ENCODE assay signal across 14 mouse cellular contexts in genomic region chr3:153643822-153644519, GRCm38 (mm10).
A peak's percentile ranks its signal among the peaks of the same experiment; 100 is the strongest.
DNase-seq lines count a peak whose midpoint lies in the region; ATAC-seq lines count a peak whose summit lies in the region.
"Had no signal": no experiment of that assay in that cellular context is flagged by ENCODE, and none has a peak within 500 bp of the region (broad histone marks: within the 10 kb centered on the region; RNA-seq: fewer than 3 reads in every experiment).

No protein-coding gene starts in this region.

- H3K4me2 ChIP-seq in forebrain, embryonic 12.5 days: no peak overlapping the region
- H3K4me2 ChIP-seq in forebrain, embryonic 11.5 days (ENCODE audit: low read depth, low read length, severe bottlenecking): no peak overlapping the region
- no peak overlapping the region for H3K4me2 ChIP-seq in midbrain, embryonic 13.5 days (replicated peaks)

- H3K4me1 ChIP-seq in forebrain, embryonic 12.5 days: peaks cover 28% of the 10 kb centered on the region
- no peaks in the 10 kb centered on the region for H3K4me1 ChIP-seq in forebrain, embryonic 11.5 days (replicated peaks; ENCODE audit: control insufficient read depth, insufficient read depth, low read length)
- peaks cover 33% of the 10 kb centered on the region for H3K4me1 ChIP-seq in hindbrain, embryonic 10.5 days (replicated peaks)
- peaks cover 41% of the 10 kb centered on the region for H3K4me1 ChIP-seq in midbrain, embryonic 13.5 days (replicated peaks)

- no peak overlapping the region for H3K27ac ChIP-seq in forebrain, embryonic 12.5 days
- no peak overlapping the region for H3K27ac ChIP-seq in forebrain, embryonic 11.5 days (ENCODE audit: low read depth, low read length)
- peak overlapping the region; percentile 74; the same call in 1 of the 2 replicates for H3K27ac ChIP-seq in hindbrain, embryonic 10.5 days
- H3K27ac ChIP-seq in midbrain, embryonic 13.5 days: peak overlapping the region; percentile 25; the same call in 1 of the 2 replicates
- H3K27ac ChIP-seq: stomach, postnatal 0 days had no signal

- no peaks in the 10 kb centered on the region for H3K36me3 ChIP-seq in forebrain, embryonic 12.5 days (replicated peaks)
- H3K36me3 ChIP-seq in forebrain, embryonic 11.5 days (ENCODE audit: control insufficient read depth, insufficient read depth, low read length): no peaks in the 10 kb centered on the region
- no peaks in the 10 kb centered on the region for H3K36me3 ChIP-seq in hindbrain, embryonic 10.5 days
- no peaks in the 10 kb centered on the region for H3K36me3 ChIP-seq in midbrain, embryonic 13.5 days

- peak; percentile 45; the same call in 1 of the 2 replicates for ATAC-seq in forebrain, embryonic 12.5 days (ENCODE audit: low FRiP score)
- ATAC-seq in forebrain, embryonic 11.5 days (replicated peaks; ENCODE audit: low FRiP score): no peak
- ATAC-seq in midbrain, embryonic 13.5 days: peak; percentile 74
- no peak for ATAC-seq in cerebellum, adult (ENCODE audit: insufficient number of reproducible peaks, low FRiP score, low TSS enrichment)

- no peak overlapping the region for H3K4me3 ChIP-seq in forebrain, embryonic 12.5 days (replicated peaks)
- no peak overlapping the region for H3K4me3 ChIP-seq in forebrain, embryonic 11.5 days (ENCODE audit: low read depth, low read length)
- H3K4me3 ChIP-seq in hindbrain, embryonic 10.5 days: no peak overlapping the region
- no peak overlapping the region for H3K4me3 ChIP-seq in midbrain, embryonic 13.5 days (replicated peaks)

- H3K9me3 ChIP-seq in forebrain, embryonic 12.5 days: no peaks in the 10 kb centered on the region
- H3K9me3 ChIP-seq in forebrain, embryonic 11.5 days (ENCODE audit: control insufficient read depth, low read length): no peaks in the 10 kb centered on the region
- no peaks in the 10 kb centered on the region for H3K9me3 ChIP-seq in hindbrain, embryonic 10.5 days
- no peaks in the 10 kb centered on the region for H3K9me3 ChIP-seq in midbrain, embryonic 13.5 days
- H3K9me3 ChIP-seq: G1E had no signal

- 77% methylated on average over 20 of the region's 20 CpGs for WGBS in forebrain, embryonic 12.5 days
- 80% methylated on average over 20 of the region's 20 CpGs for WGBS in forebrain, embryonic 11.5 days
- WGBS in hindbrain, embryonic 10.5 days: 79% methylated on average over 20 of the region's 20 CpGs
- 63% methylated on average over 20 of the region's 20 CpGs for WGBS in midbrain, embryonic 13.5 days

- DNase-seq in forebrain, embryonic 11.5 days (ENCODE audit: low spot score): no peak
- no peak for DNase-seq in hindbrain, embryonic 10.5 days (ENCODE audit: low spot score)
- peak; percentile 89 for DNase-seq in kidney, adult 9 months
- DNase-seq in adrenal gland, adult (ENCODE audit: inconsistent age in 2 of 2, low spot score in 1 of 2): no peak
- no peak for DNase-seq in layer of hippocampus, postnatal 36 days
- DNase-seq: gastrocnemius, postnatal 14 days; heart, postnatal 10 days; lung, adult 18-20 months; right cerebral cortex, postnatal 25 days had no signal

- H3K27me3 ChIP-seq in forebrain, embryonic 12.5 days: no peaks in the 10 kb centered on the region
- H3K27me3 ChIP-seq in forebrain, embryonic 11.5 days (ENCODE audit: control insufficient read depth, insufficient read depth, low read length): no peaks in the 10 kb centered on the region
- no peaks in the 10 kb centered on the region for H3K27me3 ChIP-seq in hindbrain, embryonic 10.5 days (ENCODE audit: insufficient read depth, poor library complexity, severe bottlenecking)
- H3K27me3 ChIP-seq in midbrain, embryonic 13.5 days: no peaks in the 10 kb centered on the region

- H3K9ac ChIP-seq in forebrain, embryonic 12.5 days: no peak overlapping the region
- H3K9ac ChIP-seq in forebrain, embryonic 11.5 days (ENCODE audit: low read length): no peak overlapping the region
- no peak overlapping the region for H3K9ac ChIP-seq in midbrain, embryonic 13.5 days (replicated peaks)

Comparison
In these comparisons a context has a peak if more than half of its experiments do, and no peak if none do; other contexts are left out.
1. ATAC-seq: peak in forebrain, embryonic 12.5 days (single experiment) and midbrain, embryonic 13.5 days (single experiment); none in forebrain, embryonic 11.5 days (single experiment) and cerebellum, adult (single experiment).
2. H3K27ac ChIP-seq: peak in hindbrain, embryonic 10.5 days (single experiment) and midbrain, embryonic 13.5 days (single experiment); none in forebrain, embryonic 12.5 days (single experiment) and forebrain, embryonic 11.5 days (single experiment).